Mouse (Mus musculus): ENCODE results near the gene Sumf1. TPM values are rescaled to one million over a fixed set of nuclear protein-coding genes. Genes with fewer than 3 reads are reported as not detected.

The Sumf1 gene
- polyA plus RNA-seq, 1 experiment from 2014 or later, result 16.2 TPM

GRCm38 (mm10) chr6:108101936-108102830 lies 83.2 kb downstream of the Sumf1 start:
- Histone ChIP-seq H3K36me3 (ENCODE audit: control insufficient read depth, insufficient read depth, low read length) (no peaks in the 10 kb centered on the region), H3K9me3 (ENCODE audit: control insufficient read depth, low read length) (no peaks in the 10 kb centered on the region), H3K4me1 (replicated peaks; ENCODE audit: control insufficient read depth, insufficient read depth, low read length) (no peaks in the 10 kb centered on the region), H3K27me3 (replicated peaks; ENCODE audit: control insufficient read depth, insufficient read depth, low read length) (no peaks in the 10 kb centered on the region), H3K9ac (ENCODE audit: low read depth, low read length) (no peak overlapping the region), H3K27ac (ENCODE audit: low read depth, low read length) (no peak overlapping the region), H3K4me2 (no peak overlapping the region), H3K4me3 (ENCODE audit: low read depth, low read length) (no peak overlapping the region)
- ATAC-seq (replicated peaks; ENCODE audit: low FRiP score), result peak; percentile 35; the same call in 1 of the 2 replicates
- no peak for DNase-seq (ENCODE audit: low spot score)
- 87% methylated on average over 10 of the region's 10 CpGs for WGBS

GRCm38 (mm10) chr6:108098846-108099217 lies 86.5 kb downstream of the Sumf1 start:
- ATAC-seq (replicated peaks; ENCODE audit: low FRiP score) (no peak), DNase-seq (ENCODE audit: low spot score) (no peak)
- no peaks in the 10 kb centered on the region for H3K9me3 ChIP-seq (ENCODE audit: control insufficient read depth, low read length)
- no peak overlapping the region for H3K4me2 ChIP-seq
- no peak overlapping the region for H3K27ac ChIP-seq (ENCODE audit: low read depth, low read length)
- H3K4me3 ChIP-seq (ENCODE audit: low read depth, low read length), result no peak overlapping the region
- no peaks in the 10 kb centered on the region for H3K4me1 ChIP-seq (replicated peaks; ENCODE audit: control insufficient read depth, insufficient read depth, low read length)
- H3K9ac ChIP-seq (ENCODE audit: low read depth, low read length), result no peak overlapping the region
- WGBS, result 86% methylated on average over 3 of the region's 3 CpGs
- no peaks in the 10 kb centered on the region for H3K36me3 ChIP-seq (ENCODE audit: control insufficient read depth, insufficient read depth, low read length)
- H3K27me3 ChIP-seq (replicated peaks; ENCODE audit: control insufficient read depth, insufficient read depth, low read length), result no peaks in the 10 kb centered on the region

GRCm38 (mm10) chr6:108098171-108098845 lies 87.1 kb downstream of the Sumf1 start:
- no peak overlapping the region for H3K4me2 ChIP-seq
- no peak for DNase-seq (ENCODE audit: low spot score)
- no peak overlapping the region for H3K27ac ChIP-seq (ENCODE audit: low read depth, low read length)
- H3K36me3 ChIP-seq (ENCODE audit: control insufficient read depth, insufficient read depth, low read length), result no peaks in the 10 kb centered on the region
- 18% methylated on average over 9 of the region's 9 CpGs for WGBS
- no peak overlapping the region for H3K9ac ChIP-seq (ENCODE audit: low read depth, low read length)
- no peaks in the 10 kb centered on the region for H3K9me3 ChIP-seq (ENCODE audit: control insufficient read depth, low read length)
- ATAC-seq (replicated peaks; ENCODE audit: low FRiP score), result peak; percentile 65
- no peak overlapping the region for H3K4me3 ChIP-seq (ENCODE audit: low read depth, low read length)
- H3K27me3 ChIP-seq (replicated peaks; ENCODE audit: control insufficient read depth, insufficient read depth, low read length), result no peaks in the 10 kb centered on the region
- H3K4me1 ChIP-seq (replicated peaks; ENCODE audit: control insufficient read depth, insufficient read depth, low read length), result no peaks in the 10 kb centered on the region

- no peak overlapping the region for H3K9ac ChIP-seq (ENCODE audit: low read depth, low read length)
- no peak overlapping the region for H3K4me2 ChIP-seq
- H3K9me3 ChIP-seq (ENCODE audit: control insufficient read depth, low read length), result no peaks in the 10 kb centered on the region
- H3K36me3 ChIP-seq (ENCODE audit: control insufficient read depth, insufficient read depth, low read length), result no peaks in the 10 kb centered on the region
- WGBS, result 86% methylated on average over 5 of the region's 5 CpGs
- DNase-seq (ENCODE audit: low spot score) (no peak), ATAC-seq (replicated peaks; ENCODE audit: low FRiP score) (no peak)
- H3K27ac ChIP-seq (ENCODE audit: low read depth, low read length), result no peak overlapping the region
- no peak overlapping the region for H3K4me3 ChIP-seq (ENCODE audit: low read depth, low read length)
- no peaks in the 10 kb centered on the region for H3K27me3 ChIP-seq (replicated peaks; ENCODE audit: control insufficient read depth, insufficient read depth, low read length)
- H3K4me1 ChIP-seq (replicated peaks; ENCODE audit: control insufficient read depth, insufficient read depth, low read length), result no peaks in the 10 kb centered on the region
Observed at GRCm38 (mm10) chr6:108095445-108095844, 89.9 kb downstream of the Sumf1 start.

- ATAC-seq (replicated peaks; ENCODE audit: low FRiP score) (no peak), DNase-seq (ENCODE audit: low spot score) (no peak)
- WGBS, result 76% methylated on average over 3 of the region's 3 CpGs
- H3K9ac ChIP-seq (ENCODE audit: low read depth, low read length), result no peak overlapping the region
- H3K4me1 ChIP-seq (replicated peaks; ENCODE audit: control insufficient read depth, insufficient read depth, low read length), result no peaks in the 10 kb centered on the region
- no peak overlapping the region for H3K27ac ChIP-seq (ENCODE audit: low read depth, low read length)
- H3K27me3 ChIP-seq (replicated peaks; ENCODE audit: control insufficient read depth, insufficient read depth, low read length), result no peaks in the 10 kb centered on the region
- H3K4me2 ChIP-seq, result no peak overlapping the region
- H3K36me3 ChIP-seq (ENCODE audit: control insufficient read depth, insufficient read depth, low read length), result no peaks in the 10 kb centered on the region
- no peak overlapping the region for H3K4me3 ChIP-seq (ENCODE audit: low read depth, low read length)
- no peaks in the 10 kb centered on the region for H3K9me3 ChIP-seq (ENCODE audit: control insufficient read depth, low read length)
Observed at GRCm38 (mm10) chr6:108093449-108093848, 91.9 kb downstream of the Sumf1 start.

- Histone ChIP-seq H3K27ac (ENCODE audit: low read depth, low read length) (no peak overlapping the region), H3K27me3 (replicated peaks; ENCODE audit: control insufficient read depth, insufficient read depth, low read length) (no peaks in the 10 kb centered on the region), H3K4me3 (ENCODE audit: low read depth, low read length) (no peak overlapping the region), H3K4me2 (no peak overlapping the region), H3K36me3 (ENCODE audit: control insufficient read depth, insufficient read depth, low read length) (no peaks in the 10 kb centered on the region), H3K9ac (ENCODE audit: low read depth, low read length) (no peak overlapping the region), H3K9me3 (ENCODE audit: control insufficient read depth, low read length) (no peaks in the 10 kb centered on the region), H3K4me1 (replicated peaks; ENCODE audit: control insufficient read depth, insufficient read depth, low read length) (no peaks in the 10 kb centered on the region)
- ATAC-seq (replicated peaks; ENCODE audit: low FRiP score) (no peak), DNase-seq (ENCODE audit: low spot score) (no peak)
- 78% methylated on average over 3 of the region's 3 CpGs for WGBS
Observed at GRCm38 (mm10) chr6:108092646-108093045, 92.7 kb downstream of the Sumf1 start.

- no peaks in the 10 kb centered on the region for H3K36me3 ChIP-seq (ENCODE audit: control insufficient read depth, insufficient read depth, low read length)
Observed at GRCm38 (mm10) chr6:108091296-108091695, 94.1 kb downstream of the Sumf1 start.

GRCm38 (mm10) chr6:108075857-108076256 lies 109.5 kb downstream of the Sumf1 start:
- WGBS, result 90% methylated on average over 7 of the region's 7 CpGs
- Histone ChIP-seq H3K4me2 (no peak overlapping the region), H3K4me3 (ENCODE audit: low read depth, low read length) (no peak overlapping the region), H3K36me3 (ENCODE audit: control insufficient read depth, insufficient read depth, low read length) (0 out of 2 replicates have a peak, but pooled peaks cover 4% of the 10 kb centered on the region), H3K9ac (ENCODE audit: low read depth, low read length) (no peak overlapping the region), H3K9me3 (ENCODE audit: control insufficient read depth, low read length) (no peaks in the 10 kb centered on the region), H3K27ac (ENCODE audit: low read depth, low read length) (no peak overlapping the region), H3K4me1 (replicated peaks; ENCODE audit: control insufficient read depth, insufficient read depth, low read length) (no peaks in the 10 kb centered on the region), H3K27me3 (replicated peaks; ENCODE audit: control insufficient read depth, insufficient read depth, low read length) (no peaks in the 10 kb centered on the region)
- no peak for DNase-seq (ENCODE audit: low spot score)
- no peak for ATAC-seq (replicated peaks; ENCODE audit: low FRiP score)

More at GRCm38 (mm10) chr6:108091296-108091695, 94.1 kb downstream of the Sumf1 start:
- Histone ChIP-seq H3K27ac (ENCODE audit: low read depth, low read length) (no peak overlapping the region), H3K4me1 (replicated peaks; ENCODE audit: control insufficient read depth, insufficient read depth, low read length) (no peaks in the 10 kb centered on the region), H3K4me2 (no peak overlapping the region), H3K27me3 (replicated peaks; ENCODE audit: control insufficient read depth, insufficient read depth, low read length) (no peaks in the 10 kb centered on the region), H3K9me3 (ENCODE audit: control insufficient read depth, low read length) (no peaks in the 10 kb centered on the region), H3K4me3 (ENCODE audit: low read depth, low read length) (no peak overlapping the region), H3K9ac (ENCODE audit: low read depth, low read length) (no peak overlapping the region)
- WGBS, result 47% methylated on average over 1 of the region's 1 CpGs
- ATAC-seq (replicated peaks; ENCODE audit: low FRiP score) (no peak), DNase-seq (ENCODE audit: low spot score) (no peak)

Measured in liver, embryonic 11.5 days (tissue).